Mouse (Mus musculus): ENCODE results near the gene Gm37240.
"Not testable (repeated sequence)": the region's sequence is repeated elsewhere in the genome, so short reads cannot be mapped to it uniquely, and the experiment has no call there.

Gm37240 gene

GRCm38 (mm10) chr3:85887239-85887827 lies at the start of gene Gm37240, which contains the start of gene Glt28d2:
TSS of gene Gm37240 (minus strand) at chr3:85887518.
TSS of gene Glt28d2 (minus strand) at chr3:85887516.
- peak; percentile 90 for DNase-seq

DNA sequence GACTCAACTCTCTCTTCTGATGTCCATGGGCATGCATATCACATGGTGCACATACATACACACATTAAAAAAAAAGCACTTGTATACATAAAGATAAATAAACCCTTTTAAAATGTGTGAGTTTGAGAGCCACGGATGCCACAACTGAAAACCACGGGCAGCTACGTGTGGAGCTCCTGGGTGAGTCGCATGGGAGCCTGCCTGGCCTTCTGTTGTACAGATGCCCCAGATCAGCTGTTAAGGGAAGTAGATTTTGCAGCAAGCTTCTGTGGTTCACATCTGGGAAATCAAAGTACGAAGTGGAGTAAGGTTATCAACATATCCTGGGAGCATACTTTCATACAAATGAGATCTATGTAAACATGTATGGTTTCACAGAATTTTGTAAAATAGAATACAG lies 46.3 kb upstream of the Gm37240 start:
- no peak for DNase-seq

GRCm38 (mm10) chr3:85931859-85932258 lies 44.5 kb upstream of the Gm37240 start:
- DNase-seq = no peak

- DNase-seq = peak; percentile 15
Observed at GRCm38 (mm10) chr3:85930671-85931255, 43.4 kb upstream of the Gm37240 start.

- DNase-seq = no peak
Observed at GRCm38 (mm10) chr3:85929711-85930110, 42.4 kb upstream of the Gm37240 start.

GRCm38 (mm10) chr3:85928140-85928611 lies 40.9 kb upstream of the Gm37240 start:
- DNase-seq = peak; percentile 9

- no peak for DNase-seq
Observed at GRCm38 (mm10) chr3:85927296-85927695, 40.0 kb upstream of the Gm37240 start.

- peak; percentile 84 for DNase-seq
Observed at GRCm38 (mm10) chr3:85923954-85924945, 36.9 kb upstream of the Gm37240 start.

DNA sequence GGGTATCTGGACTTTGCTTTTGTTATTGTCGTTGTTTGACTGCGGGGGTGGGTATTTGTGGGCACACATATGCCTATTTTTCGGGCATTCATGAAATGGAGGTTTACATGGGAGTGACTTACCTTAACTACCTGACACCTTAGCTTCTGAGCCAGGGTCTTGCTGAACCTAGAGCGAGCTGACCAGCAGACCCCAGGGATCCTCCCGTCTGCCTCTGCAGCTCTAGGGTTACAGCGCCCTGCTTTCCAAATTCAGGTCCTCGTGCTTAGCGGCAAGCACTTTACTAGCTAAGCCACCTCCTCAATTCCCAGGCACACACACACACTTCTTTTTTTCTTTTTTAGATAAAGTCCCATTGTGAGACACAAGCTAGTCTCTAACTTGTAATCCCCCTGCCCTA lies 36.0 kb upstream of the Gm37240 start:
- peak; percentile 25 for DNase-seq

GRCm38 (mm10) chr3:85922331-85922730 lies 35.0 kb upstream of the Gm37240 start:
- peak; percentile 65 for DNase-seq

- not testable (repeated sequence) for DNase-seq
Observed at GRCm38 (mm10) chr3:85920671-85921070, 33.4 kb upstream of the Gm37240 start.

DNA sequence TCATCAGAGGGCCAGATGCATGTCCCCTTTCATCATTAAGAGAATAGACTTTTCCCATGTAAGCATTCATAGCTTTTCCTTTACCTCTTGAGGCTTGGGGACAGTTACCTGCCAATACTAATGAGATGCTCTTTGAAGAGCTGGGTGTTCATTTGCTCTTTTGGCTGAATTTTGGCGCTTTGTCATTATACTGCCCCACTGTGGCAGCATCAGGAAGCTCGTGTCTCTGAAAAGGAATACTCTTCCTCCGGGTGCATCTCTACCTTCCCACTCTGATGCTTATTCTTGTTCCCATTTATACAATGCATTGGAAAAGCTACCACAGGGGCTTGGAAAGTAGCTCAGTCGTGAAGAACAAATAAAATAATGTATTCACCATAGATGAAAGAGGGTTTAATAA lies 30.3 kb upstream of the Gm37240 start:
- DNase-seq = peak; percentile 68

GRCm38 (mm10) chr3:85914806-85915205 lies 27.5 kb upstream of the Gm37240 start:
- no peak for DNase-seq

GRCm38 (mm10) chr3:85907136-85907535 lies 19.8 kb upstream of the Gm37240 start:
- DNase-seq = no peak

- DNase-seq = no peak
Observed at GRCm38 (mm10) chr3:85904371-85904770, 17.1 kb upstream of the Gm37240 start.

GRCm38 (mm10) chr3:85895020-85895419 lies 7.7 kb upstream of the Gm37240 start:
- DNase-seq = no peak

DNA sequence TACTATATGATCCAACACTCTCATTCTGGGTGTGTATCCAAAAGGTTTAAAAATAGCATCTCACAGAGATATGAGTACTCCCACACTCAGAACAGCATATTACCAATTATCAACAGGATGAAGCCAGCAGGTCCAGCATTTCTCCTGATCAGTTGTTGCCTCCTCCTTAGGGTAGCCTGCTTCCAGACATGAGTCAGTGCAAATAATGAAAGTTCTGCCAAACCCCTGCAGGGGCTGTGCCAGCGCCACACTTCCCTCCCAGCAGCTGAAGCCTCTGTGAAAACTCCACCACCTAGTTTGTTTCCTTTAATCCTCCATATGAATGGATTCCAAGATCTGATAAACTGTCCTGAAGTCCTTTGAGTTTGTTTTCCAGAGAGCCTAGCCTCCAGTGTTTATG lies 4.3 kb upstream of the Gm37240 start:
- no peak for DNase-seq

GRCm38 (mm10) chr3:85888221-85888671 lies 928 bp upstream of the Gm37240 start:
- DNase-seq = peak; percentile 40

DNA sequence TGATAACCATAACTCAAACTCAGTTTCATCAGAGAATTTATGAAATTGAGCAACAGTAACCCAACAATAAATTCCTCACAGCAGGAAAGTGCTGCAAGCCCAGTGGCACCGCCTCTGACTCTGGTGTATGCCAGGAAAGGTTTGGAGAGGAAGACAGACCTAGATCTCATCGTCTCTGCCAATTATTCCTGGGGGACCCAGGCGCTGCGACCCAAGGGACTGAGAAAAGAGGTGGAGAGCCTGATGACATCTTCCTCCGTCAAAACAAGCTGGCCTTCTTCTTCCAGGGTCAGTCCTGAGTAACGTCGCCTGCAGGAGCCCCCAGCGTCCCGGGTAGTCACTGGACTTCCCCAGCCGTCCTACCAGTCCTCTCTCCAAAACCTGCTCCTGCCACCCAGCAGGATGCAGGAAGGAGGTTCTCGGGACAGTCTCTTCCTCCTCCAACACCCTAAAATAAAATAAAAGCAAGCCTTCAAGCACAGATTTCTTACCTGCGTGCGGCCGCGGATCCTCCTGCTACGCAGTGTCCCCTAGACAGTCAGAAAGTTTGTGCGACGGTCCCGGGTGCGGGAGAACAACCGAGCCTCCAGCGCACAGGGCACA lies 581 bp downstream of the Gm37240 start:
- DNase-seq = no peak

DNA sequence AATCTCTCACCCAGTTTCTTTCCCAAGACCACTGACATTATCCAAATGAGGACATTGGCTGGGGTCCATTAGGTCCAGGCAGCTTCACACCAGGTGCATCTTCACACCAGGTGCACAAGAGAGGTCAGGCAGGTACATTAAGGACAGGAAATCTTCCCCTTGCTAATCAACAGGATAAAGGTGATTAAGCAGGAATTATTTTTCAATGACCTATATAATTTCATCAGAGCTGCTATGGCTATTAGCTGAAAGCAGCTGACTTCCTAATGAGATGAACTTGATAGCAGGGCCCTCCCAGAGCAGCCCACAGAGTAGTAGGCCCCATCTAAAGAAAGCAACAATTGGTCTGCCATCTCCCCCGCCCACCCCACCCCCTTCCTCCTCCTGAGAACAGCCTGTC lies 1.4 kb downstream of the Gm37240 start:
- DNase-seq = peak; percentile 36

DNA sequence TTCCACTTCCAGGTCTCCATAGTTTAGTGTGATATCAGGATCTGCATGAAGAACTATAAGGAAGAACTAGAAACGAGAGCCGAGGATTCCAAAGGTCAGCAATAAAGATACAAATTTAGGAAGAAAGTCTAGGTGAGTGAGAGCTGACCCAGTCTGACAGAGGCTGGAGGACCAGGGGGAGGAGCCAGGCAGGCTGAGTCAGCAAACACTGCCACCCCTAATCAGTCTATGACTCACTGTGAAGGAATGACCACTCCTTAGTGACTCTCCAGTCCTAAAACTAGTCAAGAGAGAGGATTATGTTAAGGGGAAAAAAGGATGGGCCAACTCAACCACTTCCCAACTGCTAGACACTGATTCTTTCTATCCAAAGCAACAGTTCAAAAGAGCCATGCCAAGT lies 6.6 kb downstream of the Gm37240 start:
- DNase-seq = no peak

GRCm38 (mm10) chr3:85880068-85880467 lies 7.2 kb downstream of the Gm37240 start:
- no peak for DNase-seq

GRCm38 (mm10) chr3:85878911-85879310 lies 8.4 kb downstream of the Gm37240 start:
- DNase-seq = no peak

Data from retina, postnatal 1 day (tissue).